Mouse (Mus musculus) liver, adult 2 months (tissue): Measurements from ENCODE around the gene Ppp1r17.

Source experiments
- CTCF ChIP-seq: fragments of 200-500 bp; IDR thresholded peaks from 2 replicates; pipeline ENCODE4 v1.5.1; 2011; ENCODE audit warnings: low read depth, low read length, control low read depth
- POLR2A ChIP-seq: fragments of 200-500 bp; IDR thresholded peaks from 2 replicates; pipeline ENCODE4 v1.6.1; 2011; ENCODE audit warnings: low read length, control low read depth; ENCODE audit not compliant: insufficient read depth; ENCODE audit errors: extremely low read depth

DNA sequence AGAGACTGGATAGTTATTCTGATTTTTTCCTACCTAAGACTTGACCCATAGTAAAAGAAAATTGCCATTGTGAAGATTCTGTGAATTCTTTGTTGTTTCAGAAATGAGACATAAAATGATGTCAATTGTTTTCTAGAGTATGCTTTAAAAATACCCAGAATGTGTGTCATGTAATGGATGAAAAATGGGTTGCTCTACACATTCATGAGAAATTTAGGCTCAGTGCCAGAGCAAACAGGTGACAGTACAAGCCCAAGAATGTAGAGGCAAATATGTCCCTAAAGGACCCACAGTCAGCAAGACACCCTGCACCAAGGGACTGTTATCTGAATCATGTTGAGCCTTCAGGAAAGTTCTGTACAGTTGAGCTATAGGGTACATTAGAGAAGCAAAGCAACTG is 51.2 kb downstream of the Ppp1r17 start:
- no peak for TF ChIP-seq POLR2A
- no peak for TF ChIP-seq CTCF
